Mouse (Mus musculus) central nervous system, embryonic 11.5 days (tissue): ENCODE results near the gene Ifng. TPM values are rescaled to one million over a fixed set of nuclear protein-coding genes. Genes with fewer than 3 reads are reported as not detected.

Experiments used
- polyA plus RNA-seq: library from polyadenylated mRNA; depleted of rRNA; stranded (reverse); fragments of >200 nt; gene quantifications from 2 replicates; pipeline ENCODE4 v1.2.3, GENCODE M21; 2012; rRNA removed

Gene Ifng
- not detected in 2 replicates for polyA plus RNA-seq

GRCm38 (mm10) chr10:118440742-118441240 is at the start of gene Ifng:
Gene Ifng, plus strand, starts transcription at chr10:118441046.

Other genes with a start within 250 kb of the Ifng start
- gene Il22, start 236.1 kb upstream of the Ifng start, polyA plus RNA-seq: 0.21 and 0.30 TPM in 2 replicates
- 0.06 TPM in 1 of 2 replicates, not detected in the other for gene Gm32717, start 200.3 kb upstream of the Ifng start, polyA plus RNA-seq
- 0.06 TPM in 1 of 2 replicates, not detected in the other for gene Gm32802, start 182.4 kb upstream of the Ifng start, polyA plus RNA-seq
- gene Iltifb, start 146.0 kb upstream of the Ifng start, polyA plus RNA-seq: not detected in 2 replicates
- not detected in 2 replicates for gene Gm9040, start 114.1 kb upstream of the Ifng start, polyA plus RNA-seq
- not detected in 2 replicates for gene Gm9044, start 108.6 kb upstream of the Ifng start, polyA plus RNA-seq
- gene Gm9045, start 103.2 kb upstream of the Ifng start, polyA plus RNA-seq: 0.06 TPM in 1 of 2 replicates, not detected in the other
- gene Gm9046, start 97.8 kb upstream of the Ifng start, polyA plus RNA-seq: not detected in 2 replicates
- gene Gm9048, start 92.4 kb upstream of the Ifng start, polyA plus RNA-seq: not detected in 2 replicates
- gene Gm9049, start 86.9 kb upstream of the Ifng start, polyA plus RNA-seq: 0.06 TPM in 1 of 2 replicates, not detected in the other